Mouse (Mus musculus) heart, postnatal 4 days (tissue): ENCODE data around the gene Tmem151a. TPM values are rescaled to one million over a fixed set of nuclear protein-coding genes. Genes with fewer than 3 reads are reported as not detected.

Experiments
- DNase-seq: peaks from one replicate; pipeline ENCODE4 v3.0.0; 2021
- total RNA-seq, 2 experiments: library from RNA; stranded (reverse); gene quantifications; 2 replicates each; pipeline ENCODE4 v1.2.3; 2021

Tmem151a gene
- total RNA-seq, 2 experiments from 2014 or later = 3.8 to 4.1 TPM

DNA sequence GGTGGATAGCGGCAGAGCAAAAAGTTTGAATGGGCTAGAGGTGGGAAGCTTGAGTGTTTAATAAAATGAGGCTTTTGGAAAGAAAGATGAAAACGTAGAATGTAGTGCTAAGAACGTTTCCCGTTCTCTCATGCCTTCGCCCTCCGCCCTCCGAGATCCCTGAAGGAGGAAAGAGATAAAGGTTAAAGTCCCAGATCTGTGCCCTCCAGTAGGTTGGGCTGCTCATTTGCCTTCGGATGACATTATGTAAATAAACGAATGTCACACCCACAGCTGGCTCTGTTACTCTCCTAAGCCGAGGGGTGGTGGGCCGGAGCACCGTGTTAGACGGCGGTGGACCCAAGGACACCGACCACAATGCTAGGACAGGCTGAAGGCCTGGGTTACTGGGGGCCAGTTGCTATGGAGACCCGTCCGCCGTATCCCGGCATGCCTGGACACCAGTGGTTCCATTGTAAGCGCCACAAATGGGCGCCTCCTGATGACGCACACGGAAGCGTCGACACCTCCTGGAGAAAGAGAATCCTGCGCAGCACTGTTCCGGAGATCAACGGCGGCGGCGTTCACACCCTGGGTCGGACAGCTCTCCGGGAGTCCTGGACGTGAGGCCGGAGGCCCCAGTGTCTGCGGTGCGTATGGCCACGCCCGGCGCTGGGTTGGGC lies 44.3 kb downstream of the Tmem151a start, which contains the start of gene Brms1:
Gene Brms1, plus strand, starts transcription at position 493 of the 662 bp plus-strand sequence.
- peak; percentile 92 for DNase-seq

DNA sequence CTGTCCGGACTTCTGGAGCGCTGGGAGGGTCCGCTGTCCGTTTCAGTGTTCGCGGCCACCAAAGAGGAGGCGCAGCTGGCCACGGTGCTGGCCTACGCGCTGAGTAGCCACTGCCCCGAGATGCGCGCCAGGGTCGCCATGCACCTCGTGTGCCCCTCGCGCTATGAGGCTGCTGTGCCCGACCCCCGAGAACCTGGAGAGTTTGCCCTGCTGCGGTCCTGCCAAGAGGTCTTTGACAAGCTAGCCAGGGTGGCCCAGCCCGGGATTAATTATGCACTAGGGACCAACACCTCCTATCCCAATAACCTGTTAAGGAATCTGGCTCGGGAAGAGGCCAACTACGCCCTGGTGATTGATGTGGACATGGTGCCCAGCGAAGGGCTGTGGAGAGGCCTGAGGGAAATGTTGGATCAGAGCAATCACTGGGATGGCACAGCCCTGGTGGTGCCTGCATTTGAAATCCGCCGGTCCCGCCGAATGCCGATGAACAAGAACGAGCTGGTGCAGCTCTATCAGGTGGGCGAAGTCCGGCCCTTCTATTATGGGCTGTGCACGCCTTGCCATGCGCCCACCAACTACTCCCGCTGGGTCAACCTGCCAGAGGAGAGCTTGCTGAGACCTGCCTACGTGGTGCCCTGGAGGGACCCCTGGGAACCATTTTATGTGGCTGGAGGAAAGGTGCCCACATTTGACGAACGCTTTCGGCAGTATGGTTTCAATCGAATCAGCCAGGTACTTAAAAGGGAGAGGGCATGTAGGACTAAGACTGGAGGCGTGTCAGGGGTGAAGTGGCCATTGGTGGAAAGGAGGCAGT lies 45.8 kb downstream of the Tmem151a start:
- DNase-seq = no peak

DNA sequence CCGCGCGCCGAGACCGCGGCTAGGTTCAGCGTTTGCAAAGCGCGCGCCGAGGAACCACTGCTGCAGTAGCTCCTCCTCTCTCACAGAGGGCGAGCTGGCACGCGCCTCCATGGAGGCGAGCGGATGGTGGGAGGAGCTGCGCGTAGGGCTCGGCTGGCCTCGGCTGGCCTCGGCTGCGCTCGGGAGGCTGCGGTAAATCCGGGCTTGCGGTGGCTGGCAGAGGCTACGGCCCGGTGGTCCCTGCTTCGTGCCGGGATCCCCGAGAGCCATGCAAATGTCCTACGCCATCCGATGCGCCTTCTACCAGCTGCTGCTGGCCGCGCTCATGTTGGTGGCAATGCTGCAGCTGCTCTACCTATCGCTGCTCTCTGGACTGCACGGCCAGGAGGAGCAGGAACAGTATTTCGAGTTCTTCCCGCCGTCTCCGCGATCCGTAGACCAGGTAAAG lies 46.6 kb downstream of the Tmem151a start, which contains the start of the genes B4gat1 and AC124502.3:
Gene B4gat1, plus strand, starts transcription at position 118 of the 448 bp plus-strand sequence.
Gene AC124502.3, plus strand, starts transcription at position 183 of the 448 bp plus-strand sequence.
- peak; percentile 91 for DNase-seq

DNA sequence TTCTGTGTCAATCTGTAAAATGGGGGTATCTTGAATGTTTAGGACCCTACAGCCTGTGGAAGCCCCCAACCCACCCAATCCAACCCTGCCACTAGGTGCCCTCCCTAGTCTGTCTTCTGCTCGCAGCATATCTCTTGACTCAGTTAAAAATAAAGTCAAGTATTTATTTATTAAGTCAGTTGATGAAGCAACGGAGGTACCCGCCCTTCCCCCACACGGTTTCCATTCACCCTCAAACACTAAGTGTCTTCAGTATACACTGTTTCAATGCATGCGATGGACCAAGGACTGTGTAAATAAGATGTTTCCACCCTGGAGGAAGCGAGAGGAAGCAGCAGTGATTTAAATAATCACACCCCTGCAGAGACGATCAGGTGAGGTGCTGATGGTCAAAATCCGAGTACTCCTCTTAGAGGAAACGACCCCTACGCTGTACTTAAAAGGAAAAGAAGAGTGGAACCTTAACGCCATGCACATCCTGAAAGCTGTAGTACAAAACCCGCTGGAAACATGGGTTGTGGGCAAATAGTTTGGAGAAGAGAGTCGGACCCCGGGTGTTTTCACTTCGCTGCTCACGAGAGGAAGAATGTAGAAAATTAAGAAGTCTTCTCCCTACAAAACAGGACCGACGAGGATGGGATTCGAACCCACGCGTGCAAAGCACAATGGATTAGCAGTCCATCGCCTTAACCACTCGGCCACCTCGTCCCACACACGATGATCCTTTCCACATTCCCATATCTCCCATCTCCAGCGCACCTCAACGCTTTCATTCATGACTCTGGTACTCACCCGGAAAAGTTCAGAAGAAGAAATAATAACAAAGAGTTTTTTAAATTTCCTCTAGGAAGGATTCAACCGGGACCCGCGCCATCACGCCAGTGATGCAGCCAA lies 47.4 kb downstream of the Tmem151a start:
- DNase-seq = peak; percentile 84

DNA sequence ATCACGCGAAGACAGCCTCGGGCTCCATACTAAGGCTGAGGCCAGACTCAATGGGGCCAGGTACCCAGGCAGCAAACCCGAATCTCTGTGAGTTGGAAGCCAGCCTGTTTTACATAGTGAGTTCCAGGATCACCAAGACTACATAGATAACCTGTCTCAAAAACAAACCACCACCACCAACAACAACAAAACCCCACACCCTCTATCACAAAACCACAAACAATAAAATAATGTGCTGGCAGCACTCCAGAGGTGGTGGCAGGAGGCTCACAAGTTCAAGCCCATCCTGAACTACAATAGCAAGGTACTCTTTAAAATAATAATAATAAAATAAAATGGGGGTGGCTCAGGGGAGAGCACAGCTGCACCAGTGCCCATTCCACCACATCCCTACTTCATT lies 48.8 kb downstream of the Tmem151a start:
- no peak for DNase-seq

DNA sequence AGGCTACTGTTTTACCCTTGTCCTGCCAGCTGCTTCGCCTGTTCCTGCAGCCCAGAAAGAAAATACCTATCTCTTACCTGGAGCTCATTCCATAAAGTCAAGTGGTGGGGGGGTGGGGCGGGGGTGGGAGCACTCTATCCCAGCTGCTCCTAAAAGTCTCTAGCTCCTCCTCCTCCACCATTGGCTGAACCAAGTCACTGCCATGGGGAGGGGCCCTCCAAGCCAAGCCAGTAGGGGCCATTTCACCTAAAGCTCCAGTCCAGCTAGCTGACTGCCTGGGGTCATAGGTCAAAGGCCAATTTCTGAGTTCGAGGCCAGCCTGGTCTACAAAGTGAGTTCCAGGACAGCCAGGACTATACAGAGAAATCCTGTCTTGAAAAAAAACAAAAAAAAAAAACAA lies 52.6 kb downstream of the Tmem151a start:
- no peak for DNase-seq

DNA sequence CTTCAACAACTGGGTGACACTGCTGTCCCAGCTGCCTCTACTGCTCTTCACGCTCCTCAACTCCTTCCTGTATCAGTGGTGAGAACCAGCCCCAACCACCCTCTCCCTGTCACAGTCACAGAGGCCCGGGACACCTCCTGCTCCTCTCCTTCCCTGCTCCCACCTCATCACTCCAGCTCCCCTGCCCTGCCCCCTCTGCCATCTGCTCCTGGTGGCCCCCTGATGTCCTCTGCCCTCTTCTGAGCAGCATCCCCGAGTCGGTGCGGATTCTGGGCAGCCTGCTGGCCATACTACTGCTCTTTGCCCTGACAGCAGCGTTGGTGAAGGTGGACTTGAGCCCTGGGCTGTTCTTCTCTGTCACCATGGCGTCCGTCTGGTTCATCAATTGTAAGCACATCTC lies 59.2 kb downstream of the Tmem151a start:
- no peak for DNase-seq

DNA sequence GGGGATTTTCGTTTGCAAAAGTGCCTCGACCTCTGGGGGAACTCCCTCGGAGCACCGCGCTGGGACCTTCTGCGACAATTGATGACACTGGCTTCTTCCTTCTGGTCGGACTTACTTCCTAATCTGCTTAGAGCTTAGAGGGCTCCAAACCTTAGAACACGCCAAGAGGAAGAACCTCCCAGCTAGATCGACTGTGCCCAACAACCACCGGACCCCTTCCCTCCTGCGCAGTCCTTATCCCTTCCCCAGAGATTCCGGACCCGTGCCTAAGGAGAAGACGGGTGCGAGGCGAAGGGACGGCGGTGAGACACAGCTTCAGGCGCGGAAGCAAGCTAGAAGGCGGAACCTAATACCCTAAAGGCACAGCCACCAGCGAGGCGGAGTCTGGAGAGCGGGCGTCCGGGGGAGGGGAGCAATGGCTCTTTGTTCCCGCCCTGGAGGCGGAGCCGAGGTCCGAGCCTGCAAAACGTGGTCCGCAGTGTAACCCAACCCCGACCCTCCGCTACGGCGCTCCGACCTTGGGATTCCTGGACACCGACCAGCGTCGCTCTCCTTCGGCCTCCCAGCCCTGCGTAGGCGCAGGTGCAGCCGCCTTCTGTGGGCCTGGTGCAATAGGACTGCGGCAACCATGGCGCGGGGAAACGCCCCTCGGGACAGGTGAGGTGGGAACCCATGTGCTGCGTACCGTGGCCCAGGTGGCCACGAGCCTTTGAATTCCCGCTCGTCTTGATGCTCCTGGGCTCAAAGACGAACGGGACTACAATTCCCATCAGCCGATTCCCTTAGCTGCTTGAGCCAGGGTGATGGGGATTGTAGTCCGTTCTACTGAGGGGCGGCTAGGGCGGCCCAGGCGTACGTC lies 61.5 kb downstream of the Tmem151a start, which contains the start of gene Slc29a2:
Gene Slc29a2, plus strand, starts transcription at position 240 of the 859 bp plus-strand sequence.
- peak; percentile 95 for DNase-seq

DNA sequence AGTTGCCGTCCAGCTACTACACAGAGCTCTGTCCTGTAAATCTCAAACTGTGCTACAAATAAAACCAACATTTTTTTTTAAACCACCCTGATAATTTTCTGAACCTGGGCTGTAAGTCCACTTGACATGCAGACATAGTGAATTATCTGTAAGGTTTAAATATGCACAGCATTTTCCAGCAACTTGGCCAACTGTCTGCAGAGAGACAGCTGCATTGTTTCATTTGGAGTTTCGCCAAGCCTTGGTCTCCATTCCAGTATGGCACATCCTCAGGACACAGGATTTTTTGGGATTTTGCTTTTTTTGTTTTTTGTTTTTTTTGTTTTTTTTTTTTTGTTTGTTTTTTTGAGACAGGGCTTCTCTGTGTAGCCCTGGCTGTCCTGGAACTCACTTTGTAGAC lies 63.9 kb downstream of the Tmem151a start:
- no peak for DNase-seq

Other genes with a start within 250 kb of the Tmem151a start
- 10 to 100 TPM; 31.4 to 31.7 TPM for gene Ccs, start 246.2 kb downstream of the Tmem151a start, total RNA-seq
- under 1 TPM in 1 of 2 experiments, not detected in 1; 0.11 TPM for gene Ccdc87, start 246.2 kb downstream of the Tmem151a start, total RNA-seq
- 10 to 100 TPM; 24.9 to 25.9 TPM for gene Ctsf, start 230.4 kb downstream of the Tmem151a start, total RNA-seq
- 1 to 10 TPM in 1 of 2 experiments, under 1 TPM in 1; 0.38 to 2.2 TPM for gene Actn3, start 207.6 kb downstream of the Tmem151a start, total RNA-seq
- gene Zdhhc24, start 206.9 kb downstream of the Tmem151a start, total RNA-seq = 1 to 10 TPM; 4.8 to 5.2 TPM
- 1 to 10 TPM; 4.3 to 4.6 TPM for gene Bbs1, start 178.9 kb downstream of the Tmem151a start, total RNA-seq
- 10 to 100 TPM; 39.7 to 40.2 TPM for gene Dpp3, start 157.2 kb downstream of the Tmem151a start, total RNA-seq
- gene Peli3, start 142.4 kb downstream of the Tmem151a start, total RNA-seq = 1 to 10 TPM in 1 of 2 experiments, under 1 TPM in 1; 0.71 to 1.2 TPM
- 10 to 100 TPM; 60.9 to 63.8 TPM for gene Mrpl11, start 123.4 kb downstream of the Tmem151a start, total RNA-seq
- under 1 TPM; 0.57 to 0.68 TPM for gene Npas4, start 95.2 kb downstream of the Tmem151a start, total RNA-seq
- gene Slc29a2, start 61.7 kb downstream of the Tmem151a start, total RNA-seq = 10 to 100 TPM; 20.0 to 20.8 TPM
- gene B4gat1, start 46.7 kb downstream of the Tmem151a start, total RNA-seq = 10 to 100 TPM; 33.0 to 36.8 TPM
- 1 to 10 TPM; 1.6 to 2.0 TPM for gene AC124502.3, start 46.6 kb downstream of the Tmem151a start, total RNA-seq
- 10 to 100 TPM; 16.7 to 18.2 TPM for gene Brms1, start 44.2 kb downstream of the Tmem151a start, total RNA-seq
- 1 to 10 TPM; 2.2 to 2.9 TPM for gene Rin1, start 35.0 kb downstream of the Tmem151a start, total RNA-seq
- 10 to 100 TPM; 25.8 to 27.1 TPM for gene Cd248, start 17.5 kb downstream of the Tmem151a start, total RNA-seq
- 10 to 100 TPM; 70.2 to 72.5 TPM for gene Yif1a, start 3.0 kb upstream of the Tmem151a start, total RNA-seq
- gene Cnih2, start 13.0 kb upstream of the Tmem151a start, total RNA-seq = 1 to 10 TPM; 1.8 to 2.1 TPM
- gene Rab1b, start 21.5 kb upstream of the Tmem151a start, total RNA-seq = 100 to 1,000 TPM; 188 to 191 TPM
- gene Klc2, start 33.0 kb upstream of the Tmem151a start, total RNA-seq = 10 to 100 TPM; 43.7 to 43.8 TPM
- gene Pacs1, start 187.6 kb upstream of the Tmem151a start, total RNA-seq = 10 to 100 TPM; 27.6 to 28.7 TPM
- 100 to 1,000 TPM; 136 to 139 TPM for gene Sf3b2, start 209.9 kb upstream of the Tmem151a start, total RNA-seq
- 1 to 10 TPM; 7.4 to 9.3 TPM for gene Gal3st3, start 212.8 kb upstream of the Tmem151a start, total RNA-seq